Mouse (Mus musculus) lung, adult 2 months (tissue): ENCODE results near the gene Trim16. TPM values are rescaled to one million over a fixed set of nuclear protein-coding genes. Genes with fewer than 3 reads are reported as not detected.
A peak's percentile ranks its signal among the peaks of the same experiment; 100 is the strongest.

Source experiments
- DNase-seq: peaks from one replicate; pipeline ENCODE4 v3.0.0; 2022
- H3K4me1 ChIP-seq: fragments of 200-500 bp; 2 replicates; pipeline ENCODE4 v1.6.1; 2011; ENCODE audit warnings: low read length; ENCODE audit not compliant: control insufficient read depth, insufficient read depth
- H3K4me3 ChIP-seq: fragments of 200-500 bp; replicated peaks from 2 replicates; pipeline ENCODE3; 2011; ENCODE audit warnings: low read depth, mild to moderate bottlenecking, control low read depth, low read length; ENCODE audit errors: extremely low read depth
- CTCF ChIP-seq: fragments of 200-500 bp; IDR thresholded peaks from 2 replicates; pipeline ENCODE4 v1.5.1; 2011; ENCODE audit warnings: mild to moderate bottlenecking, low read length, control low read depth; ENCODE audit not compliant: insufficient read depth
- POLR2A ChIP-seq: fragments of 200-500 bp; IDR thresholded peaks from 2 replicates; pipeline ENCODE4 v1.6.1; 2011; ENCODE audit warnings: low read depth, mild to moderate bottlenecking, control low read depth, low read length, borderline replicate concordance; ENCODE audit errors: extremely low read depth
- WGBS: fragments of 180-500 bp; shearing (Covaris S2); methylation state at CpG from one replicate; pipeline ENCODE4 v1.1.7; 2018; 5-methylcytosine and 5-hydroxymethylcytosine counted together
- polyA plus RNA-seq: library from polyadenylated mRNA; depleted of rRNA; stranded (reverse); fragments of >200 nt; gene quantifications from 2 replicates; pipeline ENCODE4 v1.2.3, GENCODE M21; 2012; rRNA removed

Gene Trim16
- 23.7 and 24.5 TPM in 2 replicates for polyA plus RNA-seq

DNA sequence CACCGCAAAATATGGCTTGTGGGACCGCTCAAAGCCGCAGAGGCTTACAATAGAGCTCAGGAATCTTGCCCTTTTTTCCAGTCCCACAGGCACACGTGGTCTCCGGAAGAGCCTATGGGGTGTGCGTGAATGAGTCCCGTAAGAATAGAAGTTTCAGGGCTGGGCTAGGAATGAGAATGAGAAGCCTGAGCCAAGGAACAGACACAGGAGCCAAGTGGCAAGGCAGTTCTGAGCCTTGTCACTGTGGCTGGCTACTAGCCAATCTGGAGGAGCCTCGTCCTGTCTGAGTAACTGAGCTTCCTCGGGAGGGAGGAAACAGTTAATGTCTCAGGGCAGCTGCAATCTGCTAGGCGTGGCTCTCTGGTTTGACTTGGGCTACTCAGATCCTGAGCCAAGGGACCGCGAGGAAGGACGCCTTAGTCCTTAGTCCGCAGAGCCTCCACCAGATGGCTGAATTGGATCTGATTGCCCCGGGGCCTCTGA is at the start of gene Trim16:
TSS of gene Trim16 (plus strand) at position 173 of the 483 bp plus-strand sequence.
- DNase-seq: no peak
- H3K4me1 ChIP-seq: peaks cover 11% of the 10 kb centered on the region; the same call in 1 of the 2 replicates
- H3K4me3 ChIP-seq: peak within 1 kb of the TSS; percentile 91
- 1% methylated on average over 15 of the region's 15 CpGs for WGBS
- TF ChIP-seq POLR2A (peak; percentile 94; the same call in 1 of the 2 replicates), CTCF (no peak)

DNA sequence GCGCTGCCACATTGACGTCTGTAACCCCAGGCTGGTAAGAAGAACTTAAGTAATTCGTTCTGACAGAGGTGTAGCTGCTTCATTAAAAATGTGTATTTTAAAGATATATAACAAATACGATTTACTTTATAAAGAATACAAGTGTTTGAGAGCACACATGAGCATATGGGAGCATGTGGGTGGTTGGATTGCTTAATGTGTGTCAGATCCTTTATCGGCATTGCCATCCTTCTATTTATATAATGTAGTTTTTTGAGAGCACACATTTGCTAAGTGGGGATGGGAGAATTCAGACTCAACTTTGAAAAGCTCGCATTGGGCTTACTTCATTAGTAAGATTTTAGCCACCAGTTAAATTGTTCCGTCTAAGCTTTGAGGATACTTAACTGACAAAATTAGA is 43.5 kb upstream of the Trim16 start:
- WGBS: 95% methylated on average over 7 of the region's 7 CpGs
- TF ChIP-seq POLR2A (no peak), CTCF (no peak)

DNA sequence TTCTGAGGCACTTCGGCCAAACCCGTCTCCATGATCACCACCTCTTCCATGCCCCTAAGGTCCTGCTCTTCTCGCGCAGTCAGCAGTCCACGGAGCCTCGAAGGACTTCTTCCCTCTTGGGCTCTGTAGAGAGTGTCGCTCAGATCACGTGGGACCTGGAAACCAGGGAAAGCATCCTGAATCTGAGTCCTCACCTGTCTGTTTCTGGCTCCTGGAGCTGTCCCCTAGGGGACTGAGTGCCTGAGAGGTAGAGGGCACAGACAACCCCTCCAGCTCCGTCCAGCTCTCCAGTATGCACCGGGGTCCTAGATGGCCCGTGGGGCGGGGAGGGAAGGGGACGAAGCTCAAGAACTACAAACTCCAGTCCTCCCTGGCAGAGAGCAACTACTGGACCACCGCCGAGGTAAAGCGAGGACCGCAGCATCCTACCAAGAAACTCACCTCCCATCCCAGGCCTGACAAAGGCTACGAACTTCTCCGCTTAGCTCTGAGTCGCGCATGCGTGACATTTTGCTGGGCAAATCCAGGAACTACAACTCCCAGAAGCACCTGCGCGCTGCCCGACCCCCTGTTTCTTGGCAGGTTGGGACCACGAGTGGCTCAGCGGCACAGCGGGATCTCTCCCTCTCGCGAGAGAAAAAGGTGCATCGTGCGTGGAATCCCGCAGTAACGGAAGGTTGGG is 31.0 kb upstream of the Trim16 start, which contains the start of gene Zfp286:
TSS of gene Zfp286 (minus strand) at position 528 of the 682 bp plus-strand sequence.
- TF ChIP-seq CTCF: no peak
- TF ChIP-seq POLR2A: no peak; the same call in 1 of the 2 replicates
- peak; percentile 68 for DNase-seq
- WGBS: 7% methylated on average over 34 of the region's 34 CpGs
- H3K4me1 ChIP-seq: no peaks in the 10 kb centered on the region; the same call in 1 of the 2 replicates
- peak within 1 kb of the TSS; percentile 57 for H3K4me3 ChIP-seq

More for the DNA sequence above, 43.5 kb upstream of the Trim16 start:
- no peak overlapping the region for H3K4me3 ChIP-seq
- H3K4me1 ChIP-seq: no peaks in the 10 kb centered on the region
- no peak for DNase-seq

DNA sequence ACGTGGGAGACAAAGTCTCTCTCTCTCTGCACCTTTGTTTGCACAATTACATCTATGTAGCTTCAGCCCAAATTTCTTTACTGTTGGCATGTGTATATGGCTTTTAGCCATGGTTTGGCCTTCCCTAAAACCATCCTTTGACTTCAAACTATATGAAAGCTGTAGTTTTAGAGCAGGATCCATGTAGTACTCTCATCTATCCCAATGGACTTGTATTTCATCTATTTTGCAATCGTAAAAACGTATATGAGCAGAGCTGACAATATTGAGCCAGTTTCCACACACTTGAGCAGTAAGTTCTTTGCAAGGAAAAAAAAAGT is 30.5 kb upstream of the Trim16 start:
- TF ChIP-seq CTCF (no peak), POLR2A (no peak)
- Histone ChIP-seq H3K4me1 (no peaks in the 10 kb centered on the region; the same call in 1 of the 2 replicates), H3K4me3 (peak overlapping the region; percentile 57)
- WGBS: 54% methylated on average over 3 of the region's 3 CpGs
- no peak for DNase-seq

DNA sequence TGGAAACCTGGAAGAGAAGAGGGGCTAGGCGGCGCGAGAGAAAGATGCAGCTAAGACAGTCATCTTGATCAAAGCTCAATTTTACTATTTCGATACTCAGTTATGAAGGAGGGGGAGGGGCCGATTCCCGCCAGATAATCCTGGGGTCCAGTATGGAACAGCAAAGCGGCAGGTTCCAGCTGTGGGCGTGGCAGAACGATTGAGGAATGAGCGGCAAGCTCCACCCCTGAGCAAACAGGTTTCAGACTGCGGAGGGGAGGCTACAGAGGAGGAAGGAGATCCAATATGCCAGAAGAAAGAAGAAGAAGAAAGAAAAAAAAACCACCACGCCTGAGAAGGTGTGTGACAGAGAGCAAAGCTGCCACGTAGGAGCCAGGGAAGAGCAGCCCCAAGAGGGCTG is 15.9 kb upstream of the Trim16 start:
- 58% methylated on average over 13 of the region's 13 CpGs for WGBS
- DNase-seq: no peak
- Histone ChIP-seq H3K4me3 (no peak overlapping the region), H3K4me1 (no peaks in the 10 kb centered on the region)
- TF ChIP-seq POLR2A (no peak), CTCF (no peak)

DNA sequence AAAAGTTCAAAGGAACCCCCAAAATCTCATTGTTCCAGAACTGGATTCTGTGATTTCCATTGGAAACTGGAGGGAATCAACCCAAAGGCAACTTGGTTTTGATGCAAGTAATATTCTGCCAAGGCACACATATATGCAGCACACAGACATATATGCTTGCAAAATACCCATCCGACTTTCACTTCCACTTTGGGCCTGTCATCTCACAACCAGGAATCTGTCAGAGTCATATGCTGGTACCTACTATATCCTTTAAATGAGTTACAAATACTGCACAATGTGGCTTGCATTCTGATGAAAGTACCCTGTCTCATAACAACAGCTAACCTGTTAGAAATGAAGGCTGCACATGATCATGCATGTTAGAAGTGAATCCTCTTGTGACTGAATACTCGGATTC is 12.1 kb upstream of the Trim16 start:
- Histone ChIP-seq H3K4me3 (no peak overlapping the region), H3K4me1 (no peaks in the 10 kb centered on the region; the same call in 1 of the 2 replicates)
- TF ChIP-seq POLR2A: no peak
- no peak for TF ChIP-seq CTCF
- no peak for DNase-seq
- WGBS: 86% methylated on average over 2 of the region's 2 CpGs

DNA sequence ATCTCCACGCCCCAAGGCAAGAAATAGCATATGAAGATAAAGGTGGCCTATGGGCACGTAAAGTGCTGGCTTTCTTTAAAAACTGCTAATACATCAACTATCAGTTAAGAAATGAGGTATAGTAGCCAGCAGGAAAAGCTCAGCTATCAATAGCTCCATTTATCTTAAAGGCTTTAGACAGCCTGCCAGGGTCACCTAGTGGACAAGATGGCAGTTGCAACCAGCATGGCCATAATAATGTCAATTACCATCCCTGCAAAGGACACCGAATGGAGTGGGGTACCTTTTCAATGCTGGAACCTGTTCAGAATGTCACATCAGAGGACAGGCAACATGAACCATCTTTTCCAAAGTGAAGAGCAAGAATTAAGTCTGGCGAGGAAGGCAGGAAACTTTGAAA is 10.8 kb upstream of the Trim16 start:
- TF ChIP-seq CTCF (peak; percentile 32; the same call in 1 of the 2 replicates), POLR2A (no peak)
- H3K4me1 ChIP-seq: no peaks in the 10 kb centered on the region; the same call in 1 of the 2 replicates
- WGBS: 64% methylated on average over 4 of the region's 4 CpGs
- no peak overlapping the region for H3K4me3 ChIP-seq
- no peak for DNase-seq

DNA sequence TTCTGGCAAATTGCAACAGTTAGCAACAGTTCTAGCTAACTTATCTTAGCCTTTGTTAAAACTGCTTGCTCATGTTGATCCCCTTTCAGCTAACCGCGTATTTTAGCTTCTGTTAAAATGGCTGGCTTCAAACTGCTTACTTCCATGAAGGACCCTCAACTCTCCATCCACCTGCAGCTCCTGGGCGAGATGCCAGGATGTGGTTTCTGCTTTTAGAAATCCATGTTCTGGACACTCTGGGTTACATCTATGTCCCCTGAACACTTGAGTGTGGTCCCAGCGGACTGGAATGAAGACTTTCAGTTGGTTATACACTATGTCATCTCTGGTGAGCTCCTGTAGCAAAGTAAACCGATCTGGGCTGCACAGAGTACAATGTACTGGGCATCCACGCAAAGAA is 7.8 kb upstream of the Trim16 start:
- DNase-seq: no peak
- 65% methylated on average over 6 of the region's 6 CpGs for WGBS
- H3K4me1 ChIP-seq: no peaks in the 10 kb centered on the region; the same call in 1 of the 2 replicates
- no peak overlapping the region for H3K4me3 ChIP-seq
- no peak for TF ChIP-seq POLR2A
- no peak for TF ChIP-seq CTCF

DNA sequence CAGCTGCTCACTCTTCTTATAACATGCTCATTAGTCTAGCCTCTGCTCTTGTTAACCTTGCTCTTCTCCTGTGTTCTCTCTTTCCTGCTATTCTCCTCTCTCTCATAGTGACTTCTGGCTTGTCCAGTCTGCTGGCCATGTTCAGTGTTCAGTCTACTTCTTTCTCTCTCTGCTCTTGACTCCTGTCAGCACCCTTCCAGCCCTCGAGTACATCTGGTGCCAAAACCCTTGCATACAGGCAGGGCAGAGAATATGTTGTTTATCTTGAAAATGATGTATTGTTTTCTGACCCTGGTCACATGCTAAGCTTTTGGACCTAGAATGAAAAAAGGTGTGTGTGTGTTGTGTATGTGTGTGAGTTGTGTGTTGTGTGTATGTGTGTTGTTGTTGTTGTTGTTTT is 6.5 kb upstream of the Trim16 start:
- no peak for TF ChIP-seq CTCF
- TF ChIP-seq POLR2A: no peak
- H3K4me3 ChIP-seq: no peak overlapping the region
- no peak for DNase-seq
- H3K4me1 ChIP-seq: no peaks in the 10 kb centered on the region; the same call in 1 of the 2 replicates
- WGBS: 24% methylated on average over 1 of the region's 1 CpGs

DNA sequence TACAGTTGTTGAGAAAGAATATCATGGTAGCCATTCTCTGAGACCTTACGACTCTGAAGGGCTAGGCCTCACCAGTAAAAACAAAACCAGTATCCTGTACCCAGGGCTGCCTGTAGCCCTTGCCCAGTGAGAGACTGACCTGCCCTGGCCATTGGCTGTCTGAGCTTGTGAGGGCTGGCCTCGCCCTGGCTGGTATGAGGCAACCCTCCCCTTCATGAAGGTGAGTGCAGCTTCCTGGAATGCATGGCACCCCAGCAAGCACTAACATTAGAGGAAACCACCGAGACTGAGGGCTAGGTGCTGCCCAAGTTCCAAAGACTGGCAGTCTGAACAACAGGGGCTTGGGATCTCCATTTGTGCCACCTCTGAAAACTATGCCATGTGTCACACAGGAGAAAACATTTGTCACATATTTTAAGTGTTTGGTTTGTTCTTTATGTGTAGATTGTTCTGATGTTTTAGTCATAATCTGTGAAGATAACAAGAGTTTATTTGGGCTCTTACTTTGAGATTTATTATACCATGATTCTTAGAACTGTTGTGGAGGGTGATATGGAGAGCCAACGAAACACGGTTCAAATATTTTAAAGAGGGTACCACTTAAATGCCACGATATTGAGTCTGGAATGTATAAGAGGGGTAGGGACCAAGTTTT is 5.9 kb upstream of the Trim16 start:
- 55% methylated on average over 6 of the region's 6 CpGs for WGBS
- DNase-seq: peak; percentile 60
- H3K4me3 ChIP-seq: no peak overlapping the region
- TF ChIP-seq POLR2A: no peak
- no peak for TF ChIP-seq CTCF
- no peaks in the 10 kb centered on the region; the same call in 1 of the 2 replicates for H3K4me1 ChIP-seq
